Comparison of ENCODE assay signal across 8 mouse cellular contexts in genomic region chr10:87057500-87058250, GRCm38 (mm10). TPM values are rescaled to one million over a fixed set of nuclear protein-coding genes. Genes with fewer than 3 reads are reported as not detected.
DNase-seq lines count a peak whose midpoint lies in the region; ATAC-seq and TF ChIP-seq lines count a peak whose summit lies in the region.

TSS of gene 1700113H08Rik (plus strand) at chr10:87058045.

- 2% methylated on average over 15 of the region's 15 CpGs for WGBS in hindbrain, embryonic 16.5 days
- 11% methylated on average over 15 of the region's 15 CpGs for whole genome bisulfite sequencing in liver, embryonic 14.5 days (ENCODE audit: insufficient replicate concordance)

- peaks cover 20% of the 10 kb centered on the region; the same call in 1 of the 2 replicates for H3K27me3 ChIP-seq in E14TG2a.4 (ENCODE audit: insufficient read depth, low read length)
- H3K27me3 ChIP-seq in hindbrain, embryonic 16.5 days (replicated peaks; ENCODE audit: control insufficient read depth, insufficient read depth, low read length) = peaks cover 4% of the 10 kb centered on the region; the same call in 1 of the 2 replicates
- H3K27me3 ChIP-seq in liver, embryonic 14.5 days (ENCODE audit: control insufficient read depth, insufficient read depth, low read length) = no peaks in the 10 kb centered on the region

- no peak for TF ChIP-seq EP300 in liver, embryonic 14.5 days (IDR thresholded peaks at IDR 0.05; ENCODE audit: low read depth)

- H3K4me1 ChIP-seq in E14TG2a.4 (replicated peaks; ENCODE audit: low read depth, low read length) = peaks cover 12% of the 10 kb centered on the region
- H3K4me1 ChIP-seq in hindbrain, embryonic 16.5 days (ENCODE audit: control insufficient read depth, insufficient read depth, low read depth, low read length) = peaks cover 6% of the 10 kb centered on the region
- H3K4me1 ChIP-seq in liver, embryonic 14.5 days (replicated peaks; ENCODE audit: control insufficient read depth in 2 of 2, insufficient read depth in 2 of 2, low read length in 1 of 2) = no peaks in the 10 kb centered on the region

- peak within 1 kb of the TSS; percentile 66 for H3K9ac ChIP-seq in hindbrain, embryonic 16.5 days (ENCODE audit: low read depth, low read length)
- H3K9ac ChIP-seq in liver, embryonic 14.5 days (replicated peaks) = no peak within 1 kb of the TSS

- no peak for DNase-seq in gastrocnemius, adult 2 months
- no peak for DNase-seq in gastrocnemius, postnatal 4 days (ENCODE audit: low spot score in 2 of 2)
- DNase-seq in embryo, embryonic 11 days = peak; percentile 52
- no peak for DNase-seq in liver, embryonic 14.5 days (ENCODE audit: low read depth in 3 of 3, low spot score in 3 of 3)
- peak; percentile 26 for DNase-seq in right cerebral cortex, postnatal 14 days
- DNase-seq in urinary bladder, postnatal 25 days (ENCODE audit: low spot score) = no peak

- no peaks in the 10 kb centered on the region for H3K36me3 ChIP-seq in E14TG2a.4 (ENCODE audit: insufficient read depth, low read length)
- H3K36me3 ChIP-seq in hindbrain, embryonic 16.5 days (ENCODE audit: control insufficient read depth, insufficient read depth, low read length) = no peaks in the 10 kb centered on the region
- H3K36me3 ChIP-seq in liver, embryonic 14.5 days (replicated peaks; ENCODE audit: control insufficient read depth, insufficient read depth, low read depth) = no peaks in the 10 kb centered on the region

- H3K9me3 ChIP-seq in E14TG2a.4 (ENCODE audit: low read length) = no peaks in the 10 kb centered on the region
- no peaks in the 10 kb centered on the region for H3K9me3 ChIP-seq in hindbrain, embryonic 16.5 days (ENCODE audit: control insufficient read depth, low read length)
- H3K9me3 ChIP-seq in liver, embryonic 14.5 days (ENCODE audit: control insufficient read depth, low read length) = no peaks in the 10 kb centered on the region

- ATAC-seq in hindbrain, embryonic 16.5 days = peak; percentile 78
- no peak for ATAC-seq in liver, embryonic 14.5 days (ENCODE audit: insufficient read depth)

- H3K4me2 ChIP-seq in hindbrain, embryonic 16.5 days (ENCODE audit: low read length) = peak within 1 kb of the TSS; percentile 78
- peak within 1 kb of the TSS; percentile 44 for H3K4me2 ChIP-seq in liver, embryonic 14.5 days (ENCODE audit: low read depth)

- H3K27ac ChIP-seq in gastrocnemius, adult 2 months = no peak within 1 kb of the TSS
- H3K27ac ChIP-seq in hindbrain, embryonic 16.5 days (ENCODE audit: low read depth, low read length) = peak within 1 kb of the TSS; percentile 68
- no peak within 1 kb of the TSS for H3K27ac ChIP-seq in liver, embryonic 14.5 days

- peak; percentile 17; the same call in 1 of the 2 replicates for TF ChIP-seq CTCF in gastrocnemius, adult 2 months (IDR thresholded peaks at IDR 0.05)
- no peak for TF ChIP-seq CTCF in E14TG2a.4 (conservative IDR thresholded peaks at IDR 0.05; ENCODE audit: low read length)
- peak; percentile 32; the same call in 1 of the 2 replicates for TF ChIP-seq CTCF in liver, embryonic 14.5 days (IDR thresholded peaks at IDR 0.05; ENCODE audit: low read depth)

- H3K4me3 ChIP-seq in gastrocnemius, adult 2 months = peak within 1 kb of the TSS; percentile 61
- H3K4me3 ChIP-seq in E14TG2a.4 (replicated peaks; ENCODE audit: low read length) = peak within 1 kb of the TSS; percentile 77
- peak within 1 kb of the TSS; percentile 48 for H3K4me3 ChIP-seq in hindbrain, embryonic 16.5 days (ENCODE audit: low read length)
- peak within 1 kb of the TSS; percentile 5 to 36; a peak in 3 of 4 replicates for H3K4me3 ChIP-seq in liver, embryonic 14.5 days (ENCODE audit: insufficient read depth in 1 of 2, low read depth in 2 of 2, low read length in 2 of 2)

- intact Hi-C loops in gastrocnemius, adult 2 months (cut with DNase I) = no loop called here

RNA-seq across cellular contexts. Expression of gene 1700113H08Rik, which starts in this region (rescaled TPM):
- total RNA-seq in gastrocnemius, adult 2 months (2021) = under 1 TPM; 0.66 to 0.70 TPM
- not detected for total RNA-seq in gastrocnemius, postnatal 4 days (2021)
- 0.48 TPM in 1 of 2 replicates, not detected in the other for polyA plus RNA-seq in hindbrain, embryonic 16.5 days (2015; fragmentation: Nextera tagmentation; extraction: Ambion mirVana)
- not detected in 2 replicates for polyA plus RNA-seq in liver, embryonic 14.5 days (2012; rRNA removed)
- not detected in 2 replicates for polyA plus RNA-seq in liver, embryonic 14.5 days (2014; fragmentation: Nextera tagmentation; extraction: Ambion mirVana)

Comparison
In these comparisons a context has a peak if more than half of its experiments do, and no peak if none do; other contexts are left out.
1. Peak in ATAC-seq, H3K4me3 ChIP-seq, H3K27ac ChIP-seq, H3K9ac ChIP-seq and H3K4me2 ChIP-seq in hindbrain, embryonic 16.5 days; RNA of the gene not detected or under 1 TPM.
2. DNase-seq: peak in embryo, embryonic 11 days (single experiment) and right cerebral cortex, postnatal 14 days (single experiment); none in gastrocnemius, adult 2 months (single experiment), gastrocnemius, postnatal 4 days (0 of 2), liver, embryonic 14.5 days (0 of 3) and urinary bladder, postnatal 25 days (single experiment).
3. H3K4me3 ChIP-seq: peak in every context shown above with its lines; median percentile 77 in E14TG2a.4; 61 in gastrocnemius, adult 2 months; 48 in hindbrain, embryonic 16.5 days; 20 in liver, embryonic 14.5 days.